Mouse (Mus musculus): Measurements from ENCODE around the gene Pla2g4e. TPM values are rescaled to one million over a fixed set of nuclear protein-coding genes. Genes with fewer than 3 reads are reported as not detected.
A peak's percentile ranks its signal among the peaks of the same experiment; 100 is the strongest.

Gene Pla2g4e
- polyA plus RNA-seq, 1 experiment from 2014 or later: not detected

DNA sequence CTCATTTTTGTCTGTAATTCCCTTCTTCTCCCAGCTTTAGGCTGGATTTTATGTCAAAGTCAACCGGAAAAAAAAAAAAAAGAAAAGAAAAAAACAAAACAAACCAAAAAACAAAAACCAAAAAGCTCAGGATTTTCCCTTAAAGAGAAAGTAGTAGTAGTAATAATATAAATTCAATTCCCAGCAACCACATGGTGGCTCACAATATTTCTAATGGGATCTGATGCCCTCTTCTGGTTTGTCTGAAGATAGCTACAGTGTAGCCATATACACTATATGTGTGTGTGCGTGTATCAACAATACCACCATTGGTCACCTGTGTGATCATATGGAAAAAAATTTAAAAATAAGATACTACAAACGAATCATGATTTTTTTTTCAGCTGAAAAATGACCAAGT is 75.8 kb downstream of the Pla2g4e start:
- ATAC-seq (replicated peaks; ENCODE audit: low FRiP score, low read depth) (no peak), DNase-seq (ENCODE audit: low spot score) (peak; percentile 58)
- 91% methylated on average over 3 of the region's 3 CpGs for WGBS

DNA sequence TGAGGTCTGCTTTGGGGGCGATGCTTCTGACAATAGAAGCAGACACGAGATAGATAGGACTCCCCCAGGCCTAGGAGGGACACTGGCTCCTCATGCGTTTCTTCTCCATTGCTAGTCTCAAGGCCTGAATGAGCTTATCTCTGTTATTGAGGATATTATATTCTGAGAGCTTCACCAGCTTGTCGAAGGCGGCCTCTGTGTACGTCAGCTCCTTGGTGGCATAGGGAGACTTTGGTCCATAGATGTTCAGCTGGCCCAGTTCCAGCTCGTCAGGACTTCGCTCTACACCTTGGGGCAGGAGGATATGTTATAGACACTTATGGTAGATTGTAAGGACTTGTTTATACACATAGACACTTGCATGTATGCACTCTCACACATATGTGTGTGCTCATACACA is 77.4 kb downstream of the Pla2g4e start:
- WGBS: 88% methylated on average over 8 of the region's 8 CpGs
- no peak overlapping the region for H3K4me2 ChIP-seq (ENCODE audit: low read length)
- no peak overlapping the region for H3K27ac ChIP-seq
- no peak overlapping the region for H3K4me3 ChIP-seq (replicated peaks; ENCODE audit: low read depth, low read length)
- DNase-seq (ENCODE audit: low spot score) (no peak), ATAC-seq (replicated peaks; ENCODE audit: low FRiP score, low read depth) (no peak)
- H3K9ac ChIP-seq (ENCODE audit: low read depth, low read length): no peak overlapping the region
- no peaks in the 10 kb centered on the region for H3K27me3 ChIP-seq (ENCODE audit: insufficient read depth, low read length)
- H3K4me1 ChIP-seq (replicated peaks; ENCODE audit: insufficient read depth, low read length): no peaks in the 10 kb centered on the region
- no peaks in the 10 kb centered on the region for H3K9me3 ChIP-seq (replicated peaks; ENCODE audit: low read length)
- TF ChIP-seq CTCF (IDR thresholded peaks at IDR 0.05; ENCODE audit: low read depth): no peak
- H3K36me3 ChIP-seq (ENCODE audit: insufficient read depth, low read length): no peaks in the 10 kb centered on the region

More for the DNA sequence above, 75.8 kb downstream of the Pla2g4e start:
- TF ChIP-seq CTCF (IDR thresholded peaks at IDR 0.05; ENCODE audit: low read depth): peak; percentile 69
- H3K4me3 ChIP-seq (replicated peaks; ENCODE audit: low read depth, low read length): no peak overlapping the region
- H3K36me3 ChIP-seq (ENCODE audit: insufficient read depth, low read length): no peaks in the 10 kb centered on the region
- no peaks in the 10 kb centered on the region for H3K27me3 ChIP-seq (ENCODE audit: insufficient read depth, low read length)
- H3K9ac ChIP-seq (ENCODE audit: low read depth, low read length): no peak overlapping the region
- H3K4me2 ChIP-seq (ENCODE audit: low read length): no peak overlapping the region
- H3K9me3 ChIP-seq (replicated peaks; ENCODE audit: low read length): no peaks in the 10 kb centered on the region
- no peak overlapping the region for H3K27ac ChIP-seq
- no peaks in the 10 kb centered on the region for H3K4me1 ChIP-seq (replicated peaks; ENCODE audit: insufficient read depth, low read length)

DNA sequence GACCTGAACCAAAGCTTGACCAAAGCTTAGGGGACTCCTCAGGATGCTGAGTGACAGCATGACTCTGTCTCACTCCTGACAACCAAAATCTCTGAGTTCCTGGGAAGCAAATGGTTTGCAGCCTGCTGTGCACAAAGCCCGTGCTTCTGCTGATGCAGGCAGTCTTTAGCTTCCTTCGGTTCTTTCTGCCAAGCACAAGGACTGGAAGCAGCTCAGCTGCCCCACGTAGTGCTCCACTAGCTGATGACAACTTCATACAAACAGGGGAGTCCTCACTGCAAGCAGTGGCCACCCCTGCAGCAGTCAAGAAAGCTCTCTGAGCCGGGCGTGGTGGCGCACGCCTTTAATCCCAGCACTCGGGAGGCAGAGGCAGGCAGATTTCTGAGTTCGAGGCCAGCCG is 79.7 kb downstream of the Pla2g4e start:
- Histone ChIP-seq H3K27ac (no peak overlapping the region), H3K9me3 (replicated peaks; ENCODE audit: low read length) (no peaks in the 10 kb centered on the region), H3K9ac (ENCODE audit: low read depth, low read length) (no peak overlapping the region), H3K27me3 (ENCODE audit: insufficient read depth, low read length) (no peaks in the 10 kb centered on the region), H3K36me3 (ENCODE audit: insufficient read depth, low read length) (no peaks in the 10 kb centered on the region), H3K4me2 (ENCODE audit: low read length) (no peak overlapping the region), H3K4me1 (replicated peaks; ENCODE audit: insufficient read depth, low read length) (no peaks in the 10 kb centered on the region), H3K4me3 (replicated peaks; ENCODE audit: low read depth, low read length) (no peak overlapping the region)
- TF ChIP-seq CTCF (IDR thresholded peaks at IDR 0.05; ENCODE audit: low read depth): no peak
- no peak for ATAC-seq (replicated peaks; ENCODE audit: low FRiP score, low read depth)
- no peak for DNase-seq (ENCODE audit: low spot score)
- WGBS: 85% methylated on average over 10 of the region's 10 CpGs

DNA sequence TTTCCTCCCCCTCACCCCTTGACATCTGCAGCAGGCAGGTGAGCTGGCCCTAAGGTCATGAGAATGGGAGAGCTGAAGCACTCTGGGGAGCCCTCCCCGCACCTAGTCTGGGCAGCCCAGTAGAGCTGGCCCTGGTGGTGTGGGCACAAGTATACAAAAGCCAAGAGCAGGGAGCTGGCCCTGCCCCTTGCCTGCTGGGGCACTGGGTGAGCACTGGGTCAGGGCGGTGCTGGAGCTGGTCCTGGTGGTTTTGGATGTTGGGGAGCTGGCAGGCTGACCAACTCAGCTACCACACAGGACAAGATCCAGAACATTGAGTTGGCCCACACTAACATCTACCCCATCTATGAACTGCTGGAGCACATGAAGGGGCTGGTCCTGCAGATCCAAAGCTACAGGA is 85.7 kb downstream of the Pla2g4e start:
- ATAC-seq (replicated peaks; ENCODE audit: low FRiP score, low read depth): no peak
- Histone ChIP-seq H3K4me3 (replicated peaks; ENCODE audit: low read depth, low read length) (no peak overlapping the region), H3K4me2 (ENCODE audit: low read length) (no peak overlapping the region), H3K9ac (ENCODE audit: low read depth, low read length) (no peak overlapping the region), H3K27me3 (ENCODE audit: insufficient read depth, low read length) (no peaks in the 10 kb centered on the region), H3K9me3 (replicated peaks; ENCODE audit: low read length) (no peaks in the 10 kb centered on the region), H3K36me3 (ENCODE audit: insufficient read depth, low read length) (no peaks in the 10 kb centered on the region), H3K4me1 (replicated peaks; ENCODE audit: insufficient read depth, low read length) (no peaks in the 10 kb centered on the region), H3K27ac (no peak overlapping the region)
- TF ChIP-seq CTCF (IDR thresholded peaks at IDR 0.05; ENCODE audit: low read depth): no peak
- WGBS: 79% methylated on average over 2 of the region's 2 CpGs
- no peak for DNase-seq (ENCODE audit: low spot score)

DNA sequence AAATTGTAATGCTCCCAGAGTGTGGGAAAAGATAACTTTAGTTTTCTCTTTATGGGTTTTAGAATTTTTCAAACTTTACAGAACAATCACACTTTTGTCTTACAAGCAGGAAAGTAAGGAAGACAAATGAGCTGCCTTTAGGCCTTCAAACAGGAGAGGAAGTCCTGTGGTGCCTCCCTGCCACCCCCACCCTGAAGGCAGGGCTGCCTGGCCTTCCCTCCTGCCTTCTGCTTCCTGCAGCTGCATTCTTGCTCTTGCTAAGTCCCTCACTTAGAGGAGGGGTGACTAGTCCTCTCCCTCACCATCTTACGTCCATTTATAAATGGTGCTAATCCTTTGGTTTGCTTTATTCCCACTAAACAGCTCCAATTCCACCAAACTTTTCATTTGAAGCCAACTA is 86.3 kb downstream of the Pla2g4e start:
- TF ChIP-seq CTCF (IDR thresholded peaks at IDR 0.05; ENCODE audit: low read depth): no peak
- Histone ChIP-seq H3K36me3 (ENCODE audit: insufficient read depth, low read length) (no peaks in the 10 kb centered on the region), H3K4me2 (ENCODE audit: low read length) (no peak overlapping the region)

DNA sequence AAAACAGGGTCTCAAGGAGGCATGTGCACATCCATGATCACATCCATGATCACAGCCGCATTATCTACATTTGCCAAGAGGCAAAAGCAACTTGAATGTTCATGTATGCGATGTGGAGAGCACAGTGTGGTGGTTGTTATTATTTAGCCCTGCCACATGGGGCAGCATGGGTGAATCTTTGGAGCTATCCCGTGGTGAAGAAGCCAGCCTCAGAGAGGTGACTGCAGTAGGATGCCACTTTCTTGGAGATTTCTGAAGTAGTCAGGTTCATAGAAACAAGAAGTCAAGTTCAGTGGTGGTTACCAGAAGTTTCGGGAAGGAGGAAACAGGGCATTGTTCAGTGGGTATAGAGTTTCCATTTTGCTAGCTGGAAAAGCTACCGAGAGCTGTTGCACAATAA is 87.1 kb downstream of the Pla2g4e start:
- DNase-seq (ENCODE audit: low spot score) (peak; percentile 47), ATAC-seq (replicated peaks; ENCODE audit: low FRiP score, low read depth) (no peak)
- H3K27ac ChIP-seq: no peak overlapping the region
- no peaks in the 10 kb centered on the region for H3K27me3 ChIP-seq (ENCODE audit: insufficient read depth, low read length)
- no peak overlapping the region for H3K9ac ChIP-seq (ENCODE audit: low read depth, low read length)
- no peaks in the 10 kb centered on the region for H3K36me3 ChIP-seq (ENCODE audit: insufficient read depth, low read length)
- TF ChIP-seq CTCF (IDR thresholded peaks at IDR 0.05; ENCODE audit: low read depth): peak; percentile 48; the same call in 1 of the 2 replicates
- 48% methylated on average over 5 of the region's 5 CpGs for WGBS
- no peaks in the 10 kb centered on the region for H3K9me3 ChIP-seq (replicated peaks; ENCODE audit: low read length)
- H3K4me3 ChIP-seq (replicated peaks; ENCODE audit: low read depth, low read length): no peak overlapping the region
- H3K4me1 ChIP-seq (replicated peaks; ENCODE audit: insufficient read depth, low read length): peaks cover 8% of the 10 kb centered on the region; the same call in 1 of the 2 replicates
- H3K4me2 ChIP-seq (ENCODE audit: low read length): no peak overlapping the region

More for the DNA sequence above, 86.3 kb downstream of the Pla2g4e start:
- H3K4me3 ChIP-seq (replicated peaks; ENCODE audit: low read depth, low read length): no peak overlapping the region
- 0 out of 2 replicates have a peak, but pooled peaks cover 2% of the 10 kb centered on the region for H3K4me1 ChIP-seq (replicated peaks; ENCODE audit: insufficient read depth, low read length)
- 50% methylated on average over 1 of the region's 1 CpGs for WGBS
- H3K27ac ChIP-seq: no peak overlapping the region
- no peaks in the 10 kb centered on the region for H3K9me3 ChIP-seq (replicated peaks; ENCODE audit: low read length)
- DNase-seq (ENCODE audit: low spot score) (peak; percentile 22), ATAC-seq (replicated peaks; ENCODE audit: low FRiP score, low read depth) (no peak)
- H3K9ac ChIP-seq (ENCODE audit: low read depth, low read length): no peak overlapping the region
- H3K27me3 ChIP-seq (ENCODE audit: insufficient read depth, low read length): no peaks in the 10 kb centered on the region

DNA sequence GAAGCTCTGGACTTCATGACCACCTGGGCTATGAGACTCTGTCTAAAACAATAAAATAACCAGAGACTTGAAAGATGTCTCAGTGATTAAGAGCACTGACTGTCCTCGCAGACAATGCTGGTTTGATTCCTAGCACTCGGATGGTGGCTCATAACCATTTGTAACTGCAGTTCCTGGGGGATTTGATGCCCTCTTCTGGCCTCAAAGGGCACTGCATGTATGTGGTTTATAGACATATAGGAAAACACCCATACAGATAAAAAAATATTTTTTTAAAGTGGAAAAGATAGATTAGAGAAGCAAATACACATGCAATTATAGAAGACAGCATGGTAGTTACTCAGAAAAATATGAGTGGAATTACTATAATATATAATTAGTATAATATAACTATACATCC is 87.5 kb downstream of the Pla2g4e start:
- Histone ChIP-seq H3K9ac (ENCODE audit: low read depth, low read length) (no peak overlapping the region), H3K27ac (no peak overlapping the region), H3K9me3 (replicated peaks; ENCODE audit: low read length) (no peaks in the 10 kb centered on the region), H3K36me3 (ENCODE audit: insufficient read depth, low read length) (no peaks in the 10 kb centered on the region), H3K4me2 (ENCODE audit: low read length) (no peak overlapping the region), H3K27me3 (ENCODE audit: insufficient read depth, low read length) (no peaks in the 10 kb centered on the region), H3K4me1 (replicated peaks; ENCODE audit: insufficient read depth, low read length) (peaks cover 8% of the 10 kb centered on the region; the same call in 1 of the 2 replicates), H3K4me3 (replicated peaks; ENCODE audit: low read depth, low read length) (no peak overlapping the region)
- no peak for ATAC-seq (replicated peaks; ENCODE audit: low FRiP score, low read depth)
- 73% methylated on average over 2 of the region's 2 CpGs for WGBS
- TF ChIP-seq CTCF (IDR thresholded peaks at IDR 0.05; ENCODE audit: low read depth): no peak; the same call in 1 of the 2 replicates
- DNase-seq (ENCODE audit: low spot score): no peak
